Mouse (Mus musculus): ENCODE results near the gene Wdr35.

Gene Wdr35

DNA sequence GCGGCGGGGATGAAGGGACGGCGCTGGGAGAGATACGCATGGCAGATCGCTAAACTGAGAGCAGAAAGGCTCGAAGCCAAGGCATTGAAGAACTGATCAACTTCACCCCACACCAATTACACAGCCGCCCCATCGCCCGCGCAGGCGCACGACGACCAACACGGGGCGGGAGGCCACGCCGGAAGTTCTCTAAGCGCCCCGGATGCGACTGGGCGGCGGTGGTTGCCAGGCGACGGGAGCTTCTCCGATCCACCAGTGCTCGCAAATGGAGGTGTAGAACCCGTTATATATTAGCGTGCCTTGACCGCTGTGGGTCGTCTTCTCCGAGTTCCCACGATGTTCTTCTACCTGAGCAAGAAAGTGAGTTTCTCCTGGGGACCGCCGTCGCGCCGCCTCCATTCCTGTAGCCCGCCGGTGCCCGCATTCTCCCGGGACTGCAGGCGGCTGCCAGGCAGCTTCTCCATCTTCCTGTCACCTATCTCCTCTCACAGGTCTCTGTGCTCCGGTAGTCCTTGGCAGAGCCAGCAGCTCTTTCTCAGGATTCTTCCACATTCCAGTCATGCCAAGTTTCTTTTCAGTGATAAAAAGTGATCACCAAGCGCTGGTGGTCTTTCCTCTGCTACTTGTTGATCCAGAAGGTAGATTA is at the start of gene Wdr35:
Gene Wdr35, plus strand, starts transcription at position 73 of the 646 bp plus-strand sequence.
- DNase-seq, result peak; percentile 94

DNA sequence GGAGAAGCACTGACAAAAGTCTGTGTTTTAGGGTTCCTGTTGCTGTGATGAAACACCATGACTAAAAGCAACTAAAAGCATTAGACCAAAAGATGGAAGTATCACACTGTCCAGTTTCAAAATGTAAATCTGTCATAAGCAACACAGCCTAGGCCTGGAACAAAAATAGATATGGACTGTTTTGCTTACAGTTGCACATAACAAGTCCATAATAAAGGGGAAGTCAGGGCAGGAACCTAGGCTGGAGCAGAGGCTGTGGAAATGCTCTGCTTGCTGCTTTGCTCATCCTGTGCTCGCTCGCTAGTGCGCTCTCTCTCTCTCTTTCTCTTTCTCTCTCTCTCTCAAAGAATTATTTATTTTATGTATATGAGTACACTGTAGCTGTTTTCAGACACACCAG is 46.0 kb upstream of the Wdr35 start:
- no peak for DNase-seq

DNA sequence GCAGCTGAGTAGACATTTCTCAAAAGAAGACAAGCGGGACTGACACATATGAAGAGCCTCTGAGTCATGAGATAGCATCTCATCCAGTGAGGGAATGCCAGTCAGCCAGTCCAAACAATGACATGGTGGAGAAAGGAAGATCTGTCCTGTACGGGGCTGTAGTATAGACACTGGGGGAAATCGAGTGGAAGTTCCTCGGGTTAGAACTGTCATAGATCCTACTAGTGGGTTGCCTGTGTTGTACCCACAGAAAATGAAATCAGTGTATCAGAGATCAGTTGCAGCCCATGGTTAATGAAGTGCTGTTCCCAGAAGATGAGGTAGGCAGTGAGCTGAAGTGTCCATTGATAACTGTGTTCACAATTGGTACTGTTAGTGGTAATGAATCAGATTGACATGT is 44.9 kb upstream of the Wdr35 start:
- DNase-seq, result no peak

DNA sequence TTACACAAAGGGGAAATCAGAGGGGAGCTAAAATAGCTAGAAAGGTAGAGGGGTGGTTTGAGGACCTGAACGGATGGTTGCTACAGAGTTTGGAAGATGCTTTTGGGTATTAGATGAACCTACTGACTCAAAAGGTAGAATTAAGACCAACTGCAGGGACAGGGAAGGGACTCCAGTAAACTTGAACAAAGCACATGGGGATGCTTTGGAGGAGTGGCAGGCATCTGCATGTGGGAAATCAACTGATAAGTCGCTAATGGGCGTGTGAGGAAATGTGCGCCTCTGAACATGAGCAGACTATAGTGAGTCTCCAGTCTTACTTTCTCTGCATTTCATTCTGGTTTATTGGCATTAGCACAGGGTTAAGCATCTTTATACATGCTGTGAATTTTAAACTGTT is 42.6 kb upstream of the Wdr35 start:
- DNase-seq, result no peak

DNA sequence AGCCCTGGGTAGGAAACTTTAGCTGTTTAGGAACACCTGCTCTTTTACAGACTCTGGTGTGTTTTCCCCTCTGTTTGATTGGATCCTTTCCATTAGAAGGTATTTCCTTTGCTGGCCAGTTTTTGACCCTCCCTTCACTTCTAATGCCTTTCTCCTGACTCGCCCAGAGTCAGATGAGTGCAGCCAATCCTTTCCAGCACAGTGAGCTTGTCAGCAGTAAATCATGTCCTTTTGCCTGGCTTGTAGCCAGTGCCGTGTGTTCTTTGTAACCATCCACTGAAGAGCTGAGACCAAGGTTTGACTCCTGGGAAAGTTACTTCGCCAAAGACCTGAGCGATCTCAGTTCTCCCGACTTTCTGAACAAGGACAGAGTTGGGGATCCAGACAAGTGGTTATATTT is 38.3 kb upstream of the Wdr35 start:
- no peak for DNase-seq

DNA sequence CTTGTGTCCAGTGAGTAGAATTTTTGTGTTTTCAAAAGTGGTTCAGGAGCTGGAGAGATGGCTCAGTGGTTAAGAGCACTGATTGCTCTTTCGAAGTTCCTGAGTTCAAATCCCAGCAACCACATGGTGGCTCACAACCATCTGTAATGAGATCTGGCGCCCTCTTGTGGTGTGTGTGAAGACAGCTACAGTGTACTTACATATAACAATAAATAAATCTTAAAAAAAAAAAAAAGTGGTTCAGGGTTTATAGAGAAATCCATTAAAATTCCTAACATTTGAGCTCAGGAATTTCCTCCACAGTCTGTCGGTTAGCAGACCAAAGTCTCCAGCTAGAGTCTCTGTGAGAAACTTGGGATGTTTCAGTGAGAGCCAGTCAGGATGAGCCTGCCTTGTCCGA is 37.5 kb upstream of the Wdr35 start:
- peak; percentile 32 to 47 for DNase-seq

DNA sequence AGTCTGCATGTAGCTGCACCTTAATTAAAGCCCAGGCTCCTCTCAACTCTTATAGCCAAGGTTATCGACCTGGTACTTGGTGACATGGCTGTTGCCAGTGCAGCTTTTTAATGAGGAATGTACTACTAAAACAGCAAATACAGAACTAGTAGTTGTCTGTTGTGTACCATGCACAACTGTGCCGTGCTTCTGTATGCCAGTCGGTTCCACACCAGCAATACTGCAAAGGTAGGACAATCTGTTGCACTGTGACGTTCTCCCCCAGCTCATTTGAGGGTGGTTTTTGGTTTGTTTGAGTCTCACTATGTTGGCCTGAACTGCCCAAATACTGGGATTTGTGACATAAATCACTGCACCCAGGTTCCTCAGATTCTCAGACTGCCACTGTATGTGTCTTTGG is 34.2 kb upstream of the Wdr35 start:
- no peak for DNase-seq

DNA sequence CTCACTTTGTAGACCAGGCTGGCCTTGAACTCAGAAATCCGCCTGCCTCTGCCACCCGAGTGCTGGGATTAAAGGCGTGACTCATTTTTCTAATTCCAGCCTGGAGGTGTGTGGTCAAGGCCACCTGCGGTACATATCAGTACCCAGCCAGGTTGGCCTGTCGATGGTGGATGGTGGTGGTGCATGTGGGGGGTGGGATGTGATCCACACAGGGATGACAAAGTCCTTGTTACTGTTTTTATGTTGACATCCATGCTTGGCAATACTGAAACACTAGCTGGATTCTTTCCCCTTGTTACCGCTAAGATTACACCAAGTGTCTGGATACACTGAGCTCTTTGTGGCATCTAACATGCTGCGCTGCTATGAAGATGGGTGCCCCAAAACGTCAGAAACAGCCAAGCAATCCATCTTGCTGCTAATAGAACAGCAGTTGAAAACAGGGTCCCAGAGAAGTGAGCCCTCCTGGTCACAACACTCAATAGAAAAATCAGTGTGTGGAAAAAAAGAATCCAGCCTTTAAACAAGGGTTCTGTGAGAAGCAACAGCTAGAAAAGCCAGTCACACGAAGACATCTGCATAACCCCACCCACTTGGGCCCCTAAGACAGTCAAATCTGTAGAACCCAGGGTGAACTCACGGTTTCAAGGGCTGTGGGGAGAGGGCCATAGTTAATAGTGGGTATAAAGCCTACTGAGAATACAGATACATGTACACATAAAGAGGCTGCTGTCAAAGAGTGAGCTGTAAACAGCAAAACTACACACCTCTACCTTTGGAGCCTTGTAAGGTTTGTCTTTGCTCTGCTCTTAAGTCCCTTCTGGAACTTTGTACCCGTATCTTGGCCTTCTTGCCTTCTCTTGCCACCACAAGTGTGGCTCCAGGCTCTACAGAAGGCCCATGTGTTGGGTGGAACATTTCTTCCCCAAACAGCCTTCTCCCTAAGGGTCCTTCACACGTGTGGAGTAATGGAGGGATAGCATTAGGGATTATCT is 33.4 kb upstream of the Wdr35 start:
- no peak for DNase-seq

DNA sequence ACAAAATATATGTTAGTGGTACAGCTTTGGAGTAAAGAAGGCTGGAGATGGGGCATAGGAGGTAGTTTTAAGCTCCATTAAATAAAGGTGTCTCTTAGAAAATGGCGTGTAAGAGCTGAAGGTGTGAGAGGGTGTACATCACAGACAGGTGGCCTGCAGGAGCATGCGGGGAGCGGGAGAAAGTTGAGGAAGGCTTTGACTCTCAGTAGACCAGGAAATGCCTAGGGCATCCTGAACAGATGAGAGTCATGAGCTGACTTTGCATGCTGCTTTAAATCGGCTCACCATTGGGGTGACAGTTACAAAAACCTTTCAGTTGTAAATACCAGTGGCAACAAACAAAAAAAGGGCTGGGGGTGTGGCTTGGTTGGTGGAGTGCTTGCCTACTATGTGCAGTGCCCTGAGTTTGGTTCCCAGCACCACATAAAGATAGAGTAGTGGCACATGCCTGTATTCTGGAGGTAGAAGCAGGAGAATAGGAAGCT is 32.5 kb upstream of the Wdr35 start:
- DNase-seq, result no peak

DNA sequence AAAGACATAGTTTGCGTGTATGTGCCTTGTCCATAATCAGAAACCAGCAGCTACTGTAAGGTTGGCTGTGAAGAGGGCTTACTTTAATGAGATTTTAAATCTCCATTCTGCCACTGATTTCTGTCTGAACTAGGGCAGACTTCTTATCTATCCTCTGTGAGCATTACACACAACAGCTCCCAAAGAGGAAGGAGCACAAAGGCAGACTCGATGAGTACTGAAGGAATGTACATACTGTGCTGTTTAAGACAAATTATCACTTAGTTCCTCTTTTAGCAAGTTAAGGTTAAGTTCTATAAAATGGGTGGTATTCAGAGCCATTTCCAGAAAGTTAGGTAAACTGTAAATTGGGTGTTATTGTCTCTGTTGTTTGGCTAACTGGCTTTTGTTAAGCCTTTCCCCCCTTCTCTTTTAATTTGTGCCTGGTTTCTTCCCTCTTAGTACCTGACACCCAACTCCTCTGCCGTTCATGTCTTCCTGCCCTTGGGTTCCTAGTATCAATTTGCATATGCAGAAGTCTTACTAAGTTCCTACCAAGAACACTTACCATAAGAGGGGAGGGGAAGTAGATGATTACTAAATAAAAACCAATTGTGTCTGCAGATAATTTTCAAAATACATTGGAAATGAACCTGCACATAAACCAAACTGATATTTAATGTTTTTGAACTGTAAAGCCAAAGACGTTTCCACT is 31.8 kb upstream of the Wdr35 start:
- DNase-seq, result no peak

DNA sequence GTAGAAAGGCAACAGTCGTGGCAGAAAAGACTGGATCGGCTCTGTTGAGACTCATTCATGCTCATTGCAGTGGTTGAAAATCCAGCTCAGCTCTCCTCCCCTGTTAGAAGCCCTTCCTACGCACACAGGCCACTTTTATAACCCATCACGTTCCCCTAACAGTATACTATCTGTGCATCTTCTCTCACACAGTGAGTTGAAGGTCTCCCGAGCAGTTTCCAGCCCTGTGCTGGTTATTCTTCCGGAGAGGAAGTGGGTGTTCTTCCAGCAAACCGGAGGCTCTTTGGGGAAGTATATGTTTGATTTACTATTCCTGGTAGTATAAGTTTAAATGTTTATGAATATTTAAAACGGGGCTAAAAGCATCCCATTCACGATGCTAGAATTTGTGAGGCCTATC is 26.5 kb upstream of the Wdr35 start:
- DNase-seq, result no peak

DNA sequence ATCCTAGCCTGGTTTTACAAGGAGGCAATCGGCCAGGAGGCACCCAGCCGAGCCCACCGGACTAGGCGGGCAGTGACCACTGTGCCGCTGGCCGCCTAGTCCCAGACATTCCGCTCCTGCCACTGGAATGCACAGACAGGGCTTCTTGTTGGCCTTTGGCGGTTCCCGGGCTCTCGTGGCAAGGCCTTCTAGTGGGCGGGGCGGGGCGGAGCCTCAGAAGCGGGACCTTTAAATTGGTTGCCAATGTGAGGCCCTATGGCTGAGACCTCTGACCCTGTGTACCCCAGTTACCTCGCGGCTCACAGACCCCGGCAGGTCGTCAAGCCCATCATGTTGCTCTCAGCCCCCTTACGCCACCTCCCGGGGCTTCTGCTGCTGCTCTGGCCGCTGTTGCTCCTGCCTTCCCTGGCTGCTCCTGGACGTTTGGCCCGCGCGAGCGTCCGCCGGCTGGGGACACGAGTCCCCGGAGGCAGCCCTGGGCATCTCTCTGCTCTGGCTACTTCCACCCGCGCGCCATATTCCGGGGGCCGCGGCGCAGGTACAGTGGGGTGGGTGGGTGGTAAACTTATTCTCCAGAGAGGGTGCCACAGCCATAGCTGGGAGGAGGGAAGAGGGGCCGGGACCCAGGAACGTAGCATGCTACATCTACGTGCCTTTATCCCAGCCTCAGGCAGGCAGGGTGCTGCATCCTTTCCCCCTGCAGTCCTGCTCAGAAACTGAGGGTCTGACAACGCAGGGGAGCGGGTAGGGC is 25.8 kb upstream of the Wdr35 start, which contains the start of gene Matn3:
Gene Matn3, plus strand, starts transcription at position 216 of the 751 bp plus-strand sequence.
- DNase-seq, result peak; percentile 47 to 54

DNA sequence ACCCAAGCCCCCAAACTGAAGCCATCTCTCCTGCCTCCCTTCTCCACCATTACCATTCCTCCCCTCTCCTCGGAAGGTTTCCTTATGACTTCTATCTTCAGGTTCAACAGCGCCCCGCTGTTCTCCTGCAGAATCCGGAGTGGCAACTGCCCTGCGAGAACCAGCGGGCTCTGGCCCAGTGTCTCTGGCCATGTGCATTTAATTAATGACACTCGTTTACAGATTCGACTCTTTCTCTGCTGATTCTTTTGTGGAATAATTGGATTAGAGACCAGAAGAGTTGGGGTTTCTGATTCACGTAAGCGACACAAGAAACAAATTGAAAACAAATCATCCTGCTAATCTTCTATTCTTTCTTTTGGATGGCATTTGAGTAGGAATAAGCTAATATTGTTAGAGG is 20.6 kb upstream of the Wdr35 start:
- no peak for DNase-seq

DNA sequence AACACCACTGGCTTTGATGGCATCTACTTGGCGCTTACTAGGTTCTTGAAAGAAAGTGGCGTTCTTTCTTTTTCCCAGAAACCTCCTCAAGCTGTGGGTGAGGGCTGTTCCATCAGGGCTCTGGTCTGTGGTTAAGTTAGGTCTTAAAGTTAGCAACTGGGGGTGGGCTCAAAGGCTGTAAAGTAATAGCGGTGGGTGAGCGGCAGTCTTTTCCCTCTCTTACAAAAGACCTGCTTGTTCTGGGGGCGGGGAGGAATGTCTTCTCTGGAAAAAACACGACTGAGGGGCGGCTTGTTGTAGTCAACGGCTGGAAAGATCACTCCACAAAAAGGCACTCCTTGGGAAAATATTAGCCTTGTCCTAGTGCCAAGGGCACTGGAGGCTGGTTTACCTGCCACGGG is 19.5 kb upstream of the Wdr35 start:
- no peak for DNase-seq

DNA sequence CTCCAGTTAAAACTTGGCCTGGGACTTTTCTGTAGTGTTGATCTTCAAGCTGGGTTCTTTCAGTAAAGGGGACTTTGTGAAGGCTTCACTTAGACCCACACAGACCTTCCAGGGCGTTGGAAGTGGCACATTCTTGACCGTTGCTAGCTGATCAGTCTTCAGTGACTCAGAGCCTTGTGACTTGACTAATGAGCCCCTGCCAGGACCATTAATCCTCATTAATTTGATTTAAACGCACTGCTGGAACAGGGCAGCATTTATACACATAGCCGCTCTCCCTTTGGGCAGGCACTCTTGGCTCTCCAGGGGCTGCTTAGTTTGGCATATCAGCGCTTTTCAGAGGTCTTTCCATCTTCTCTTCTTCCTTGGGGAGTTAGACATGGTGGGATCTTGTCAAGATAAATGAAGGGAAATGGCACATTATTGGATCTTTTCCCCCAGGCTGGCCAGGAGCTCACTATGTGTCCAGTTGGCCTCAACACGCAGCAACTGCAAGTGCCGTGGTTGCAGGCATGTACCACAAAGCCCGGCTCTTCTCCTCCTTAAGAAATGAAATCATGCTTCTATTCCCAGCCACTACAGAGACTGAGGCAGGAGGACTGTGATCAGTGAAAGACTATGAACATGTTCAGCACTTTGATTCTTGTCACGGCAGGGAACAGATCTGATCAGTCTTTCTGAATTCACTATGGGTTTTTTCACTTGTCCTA is 11.9 kb upstream of the Wdr35 start:
- DNase-seq, result no peak

DNA sequence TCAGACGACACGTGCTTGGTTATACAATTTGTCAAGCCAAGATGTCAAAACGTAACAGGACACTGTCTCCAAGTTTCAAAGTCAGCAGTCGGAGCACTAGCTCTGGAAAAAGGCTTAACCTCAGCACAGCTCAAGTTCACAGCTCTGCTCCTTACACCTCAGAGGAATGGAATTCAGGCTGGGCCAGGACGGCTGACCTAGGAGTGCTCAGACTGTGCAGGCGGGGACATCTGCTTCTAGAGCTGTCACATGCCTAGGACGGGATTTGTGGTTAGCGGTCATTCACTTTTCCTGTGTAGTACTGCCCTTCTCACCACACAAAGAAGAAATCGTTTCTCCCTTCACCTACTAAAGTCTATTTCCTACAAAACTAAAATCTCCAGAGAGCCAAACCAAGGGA is 3.9 kb upstream of the Wdr35 start:
- DNase-seq, result no peak

DNA sequence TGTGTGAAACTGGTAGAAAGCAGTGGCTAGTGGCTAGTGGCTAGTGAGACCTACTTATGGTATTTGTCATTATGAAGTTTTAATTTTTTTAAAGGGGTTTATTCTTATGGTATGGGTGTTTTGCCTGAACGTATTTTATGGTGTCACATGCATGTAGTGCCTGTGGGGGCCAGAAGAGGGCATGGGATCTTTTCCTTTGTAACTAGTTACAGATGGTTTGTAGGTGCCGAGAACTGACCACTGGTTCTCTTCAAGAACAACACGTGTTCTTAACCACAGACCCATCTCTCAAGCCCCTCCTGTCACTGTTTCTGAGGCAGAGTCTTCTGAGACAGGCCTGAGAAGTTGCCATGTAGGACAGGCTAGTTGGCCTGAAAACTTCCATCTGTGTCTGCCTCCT is 1.4 kb downstream of the Wdr35 start:
- no peak for DNase-seq

DNA sequence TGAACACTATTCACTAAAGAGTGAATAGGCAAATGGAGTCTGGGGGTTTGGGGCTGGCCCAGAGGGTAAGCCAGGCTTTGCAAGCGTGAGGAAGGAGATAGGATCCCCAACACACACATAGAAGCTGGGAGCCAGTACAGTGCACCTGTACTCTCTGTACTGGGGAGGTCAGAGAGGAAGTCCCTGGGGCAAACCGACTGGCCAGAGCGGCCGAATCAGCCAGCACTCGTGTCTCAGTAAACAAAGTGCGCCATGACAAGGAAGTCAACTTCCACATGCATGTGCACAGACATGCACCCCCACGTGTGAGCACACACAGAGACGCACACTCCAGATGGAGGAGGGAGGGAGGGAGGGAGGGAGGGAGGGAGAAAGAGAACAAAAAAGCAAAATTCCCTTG is 19.5 kb downstream of the Wdr35 start:
- DNase-seq, result no peak

DNA sequence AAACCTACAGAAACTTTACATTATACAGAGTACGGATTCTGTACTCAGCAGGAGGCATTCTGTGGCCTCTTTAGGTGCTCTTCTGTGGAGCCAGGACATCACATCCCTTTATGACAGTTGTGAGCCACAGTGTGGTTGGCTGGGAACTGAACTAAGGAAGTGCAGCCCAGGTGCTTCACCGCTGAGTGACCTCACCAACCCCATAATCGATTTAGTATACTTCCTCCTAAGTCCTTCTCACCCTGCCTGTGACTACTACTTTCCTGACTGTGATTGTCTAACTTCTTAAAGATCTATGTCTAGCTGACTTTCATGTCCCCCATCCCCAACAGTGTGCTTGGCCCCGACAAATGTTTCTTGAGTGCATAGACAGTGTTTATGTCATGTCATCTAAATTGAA is 24.6 kb downstream of the Wdr35 start:
- DNase-seq, result no peak

DNA sequence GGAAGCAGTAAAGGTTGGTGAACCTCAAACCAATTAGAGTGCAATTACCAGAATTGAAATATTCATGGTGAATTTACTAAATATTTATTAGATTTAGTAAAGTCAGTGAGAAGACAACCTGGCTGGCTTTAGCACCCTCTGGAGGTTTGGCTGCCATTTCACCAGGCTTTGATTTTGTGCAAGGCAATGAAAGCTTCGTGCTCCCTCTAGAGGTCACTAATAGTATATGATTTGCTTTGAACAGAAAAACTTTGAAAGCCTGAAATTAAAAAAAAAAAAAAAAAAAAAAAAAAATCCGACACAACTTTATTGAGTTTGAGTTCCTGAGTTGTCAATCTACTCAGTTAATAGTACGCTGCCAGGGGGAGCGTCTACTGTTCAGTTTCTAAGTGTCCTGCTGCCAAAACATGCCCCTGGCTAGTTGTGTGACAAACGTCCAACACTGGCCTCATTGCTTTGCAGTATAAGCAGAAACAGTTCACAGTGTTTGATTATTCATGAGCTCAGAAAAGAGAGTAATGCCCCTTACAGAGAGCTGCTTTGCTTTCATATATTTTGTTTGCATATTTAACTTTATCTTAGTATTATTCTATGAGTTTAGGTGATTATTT is 28.5 kb downstream of the Wdr35 start:
- DNase-seq, result peak; percentile 73 to 74

DNA sequence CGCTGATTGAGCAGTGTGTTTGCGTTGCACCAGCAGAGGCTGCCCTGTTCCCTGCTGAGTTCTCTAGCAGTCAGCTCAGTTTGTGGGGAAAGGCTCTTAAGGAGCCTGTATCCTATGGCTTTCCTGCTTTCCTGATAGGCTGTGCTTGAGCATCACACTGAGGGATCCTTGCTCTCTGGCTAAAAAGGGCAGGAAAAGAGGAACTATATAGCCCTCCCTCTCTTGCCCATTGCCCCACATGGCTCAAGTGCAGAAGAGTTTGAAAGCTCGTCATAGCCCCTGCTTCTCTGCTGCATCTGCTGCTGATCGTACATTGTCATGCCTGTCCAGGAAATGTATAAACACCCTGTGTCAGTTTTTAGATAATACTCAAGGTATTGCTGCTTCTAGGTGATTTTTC is 33.5 kb downstream of the Wdr35 start:
- DNase-seq, result no peak

DNA sequence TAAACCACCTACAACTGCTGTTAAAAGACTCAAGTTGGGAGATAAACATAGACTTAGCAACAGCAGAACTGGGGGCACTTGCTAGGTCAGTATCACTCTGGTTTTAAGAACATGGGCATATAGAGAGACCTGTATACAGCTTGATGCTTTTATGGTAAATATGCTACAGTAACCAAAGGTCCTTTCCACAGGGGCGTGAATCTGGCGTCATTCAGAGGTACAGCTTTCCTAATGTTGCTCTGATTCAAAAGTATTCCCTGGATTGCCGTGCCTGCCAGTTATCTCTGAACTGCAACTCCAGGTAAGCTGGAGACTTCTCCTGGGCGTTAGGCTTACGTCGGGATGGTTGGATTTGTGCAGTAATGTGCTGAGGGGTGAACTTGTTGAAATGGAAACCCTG is 34.1 kb downstream of the Wdr35 start:
- DNase-seq, result no peak

Data from cerebellum, postnatal 14 days (tissue).